Mouse (Mus musculus): ENCODE data around the gene Acyp1. TPM values are rescaled to one million over a fixed set of nuclear protein-coding genes. Genes with fewer than 3 reads are reported as not detected.

The Acyp1 gene
- polyA plus RNA-seq (2012; rRNA removed), result 4.0 and 4.9 TPM in 2 replicates

DNA sequence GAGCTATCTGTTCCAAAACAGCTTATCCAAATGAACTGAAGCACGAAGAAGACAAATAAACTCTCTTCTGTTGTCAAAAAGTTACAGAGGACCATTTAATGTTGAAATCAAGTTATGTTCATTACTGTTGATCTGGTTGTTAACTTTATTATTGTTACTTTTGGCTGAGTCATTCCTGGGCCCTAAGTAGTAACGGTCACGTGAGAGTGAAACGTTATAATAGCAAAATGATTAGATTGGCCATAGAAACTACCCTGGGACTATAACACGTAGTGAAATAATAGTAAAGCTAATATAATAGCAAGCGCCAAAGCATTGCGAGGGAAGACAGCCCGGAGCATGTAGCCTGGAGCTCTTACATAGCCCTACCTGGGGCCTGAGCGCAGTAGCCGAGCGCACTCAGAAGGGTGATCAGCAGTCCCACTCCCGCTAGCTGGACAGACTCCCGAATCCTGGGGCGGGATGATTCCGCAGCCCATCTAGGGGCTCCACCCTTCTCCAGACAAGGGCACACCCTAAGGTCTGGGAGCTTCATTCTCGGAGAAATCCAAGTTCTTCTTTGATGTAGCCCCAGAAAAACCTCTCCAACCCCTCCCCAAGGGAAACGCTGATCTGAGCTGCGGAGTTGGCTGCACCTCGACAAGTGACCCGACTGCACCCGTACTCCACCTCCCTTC, at the start of gene Acyp1:
Acyp1 (minus strand) TSS at position 630 of the 677 bp plus-strand sequence.

DNA sequence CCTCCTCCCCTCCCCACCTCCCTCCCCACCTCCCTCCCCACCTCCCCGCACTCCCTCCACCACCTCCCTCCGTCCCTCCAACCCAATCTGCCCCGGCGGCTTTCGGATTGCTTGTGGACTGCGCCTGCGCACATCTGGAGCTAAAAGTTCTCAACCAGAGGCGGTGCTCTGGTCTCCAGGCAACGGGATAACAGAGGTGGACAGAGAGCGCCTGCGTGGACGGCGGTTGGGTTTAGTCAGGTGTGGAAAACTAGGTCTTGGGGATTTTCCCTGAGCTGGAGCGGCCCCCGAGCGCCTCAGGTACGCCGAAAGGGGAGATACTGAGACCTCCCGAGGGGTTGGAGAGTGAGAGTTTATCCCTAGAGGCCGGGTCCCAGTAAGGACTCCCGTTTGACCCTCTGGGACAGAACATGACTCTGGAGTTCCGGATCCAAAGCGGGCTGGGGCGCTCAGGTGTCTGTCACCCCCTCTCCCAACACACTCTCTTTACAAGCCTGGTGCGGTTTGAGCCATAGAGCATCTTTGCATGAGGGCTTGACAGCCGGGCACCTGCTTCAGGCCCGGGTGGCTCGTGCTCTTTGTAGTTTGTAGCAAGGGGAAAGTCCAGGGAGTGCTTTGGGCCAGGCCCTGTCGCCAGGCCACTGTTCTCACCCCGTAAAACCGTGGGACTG, 383 bp upstream of the Acyp1 start, which contains the start of gene Zc2hc1c:
Zc2hc1c (plus strand) TSS at position 106 of the 671 bp plus-strand sequence.

DNA sequence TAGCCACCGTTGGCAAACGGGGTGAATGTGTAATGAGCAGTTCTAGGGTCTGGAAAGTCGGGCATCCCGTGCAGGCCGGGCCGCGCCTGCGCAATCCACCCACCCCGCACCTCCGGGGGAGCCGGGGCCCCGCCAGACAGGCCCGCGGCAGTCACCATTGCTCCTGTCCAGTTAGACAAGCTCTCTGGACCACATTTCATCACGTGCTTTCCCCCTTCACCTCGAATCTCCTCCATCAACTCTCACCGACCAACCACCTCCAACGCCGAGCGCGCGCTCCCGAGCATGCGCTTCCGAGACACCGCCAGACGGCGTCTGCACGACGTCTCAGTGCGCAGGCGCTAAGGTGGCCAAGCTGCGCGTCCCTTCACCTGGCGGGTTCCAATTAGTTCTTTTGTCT, 17.9 kb downstream of the Acyp1 start, which contains the start of gene Mlh3:
Mlh3 (minus strand) TSS at position 281 of the 400 bp plus-strand sequence.

Other genes with a start within 250 kb of the Acyp1 start
- 1.3 and 1.6 TPM in 2 replicates for gene Prox2, start 177.7 kb downstream of the Acyp1 start, polyA plus RNA-seq (2012; rRNA removed)
- 83.3 and 92.1 TPM in 2 replicates for gene Dlst, start 177.6 kb downstream of the Acyp1 start, polyA plus RNA-seq (2012; rRNA removed)
- gene Rps6kl1, start 137.2 kb downstream of the Acyp1 start, polyA plus RNA-seq (2012; rRNA removed), result 0.88 and 1.0 TPM in 2 replicates
- 0.88 and 1.3 TPM in 2 replicates for gene Pgf, start 110.6 kb downstream of the Acyp1 start, polyA plus RNA-seq (2012; rRNA removed)
- gene Eif2b2, start 69.0 kb downstream of the Acyp1 start, polyA plus RNA-seq (2012; rRNA removed), result 98.1 and 117 TPM in 2 replicates
- gene Mlh3, start 17.8 kb downstream of the Acyp1 start, polyA plus RNA-seq (2012; rRNA removed), result 2.8 and 2.9 TPM in 2 replicates
- gene Zc2hc1c, start 153 bp upstream of the Acyp1 start, polyA plus RNA-seq (2012; rRNA removed), result 0.40 and 0.66 TPM in 2 replicates
- 20.8 and 22.0 TPM in 2 replicates for gene Nek9, start 50.9 kb upstream of the Acyp1 start, polyA plus RNA-seq (2012; rRNA removed)
- gene Tmed10, start 86.4 kb upstream of the Acyp1 start, polyA plus RNA-seq (2012; rRNA removed), result 302 and 363 TPM in 2 replicates
- gene Fos, start 185.5 kb upstream of the Acyp1 start, polyA plus RNA-seq (2012; rRNA removed), result 145 and 186 TPM in 2 replicates